22 mouse cellular contexts compared by ENCODE assay signal in genomic region chr13:42554961-42555360, GRCm38 (mm10).
"Had no signal": no experiment of that assay in that cellular context is flagged by ENCODE, and none has a peak within 500 bp of the region (broad histone marks: within the 10 kb centered on the region; RNA-seq: fewer than 3 reads in every experiment).

No protein-coding gene starts in this region.

- DNase-seq: gastrocnemius, postnatal 14 days; heart, adult 11 months; heart, adult 2 months; heart, postnatal 14 days; heart, postnatal 36 days; kidney, adult 11 months; kidney, adult 2 months; kidney, adult 9 months; kidney, postnatal 14 days; kidney, postnatal 36 days; layer of hippocampus, adult 9-11 months; layer of hippocampus, postnatal 36 days; left cerebral cortex, postnatal 4 days had no signal

- H3K4me2 ChIP-seq: heart, embryonic 11.5 days; heart, embryonic 13.5 days; heart, embryonic 15.5 days; hindbrain, embryonic 13.5 days; hindbrain, embryonic 15.5 days; kidney, embryonic 15.5 days; limb, embryonic 13.5 days; limb, embryonic 15.5 days; liver, embryonic 12.5 days had no signal

- H3K36me3 ChIP-seq: heart, embryonic 13.5 days; heart, embryonic 15.5 days; hindbrain, embryonic 13.5 days; hindbrain, embryonic 15.5 days; kidney, embryonic 15.5 days; limb, embryonic 13.5 days; limb, embryonic 15.5 days; liver, embryonic 12.5 days had no signal

- H3K27me3 ChIP-seq: heart, embryonic 13.5 days; heart, embryonic 15.5 days; hindbrain, embryonic 13.5 days; hindbrain, embryonic 15.5 days; kidney, embryonic 15.5 days; limb, embryonic 13.5 days; limb, embryonic 15.5 days; liver, embryonic 12.5 days had no signal

- H3K4me3 ChIP-seq: heart, adult 2 months; heart, embryonic 13.5 days; heart, embryonic 15.5 days; hindbrain, embryonic 13.5 days; hindbrain, embryonic 15.5 days; kidney, embryonic 15.5 days; limb, embryonic 13.5 days; limb, embryonic 15.5 days; liver, embryonic 12.5 days had no signal
